Mouse (Mus musculus) megakaryocyte progenitor cell, adult 5-6 weeks (primary cell): ENCODE results near the gene Slc32a1. TPM values are rescaled to one million over a fixed set of nuclear protein-coding genes. Genes with fewer than 3 reads are reported as not detected.

Experiments
- ATAC-seq: replicated peaks from 2 replicates; pipeline ENCODE4 v1.8.0; 2016; ENCODE audit warnings: mild to moderate bottlenecking, moderate TSS enrichment, inconsistent platforms; ENCODE audit not compliant: poor library complexity
- total RNA-seq, 2 experiments: library from RNA; stranded (forward) in 1 of 2; stranded (reverse) in 1 of 2; fragments of 157-497, 149-512 nt in 1 of 2; fragments of 200-1000 nt in 1 of 2; gene quantifications; 2 replicates each; pipeline versions ENCODE4 v1.2.3 to v1.2.4; 2015 to 2017

Gene Slc32a1
- total RNA-seq, 2 experiments from 2014 or later: 0.04 TPM; not detected in 1

GRCm38 (mm10) chr2:158611726-158612670 is 1.4 kb downstream of the Slc32a1 start:
- ATAC-seq: no peak

- 0 out of 2 replicates have a peak, but pooled peaks have one; percentile 8 for ATAC-seq
Observed at GRCm38 (mm10) chr2:158612671-158613250, 2.2 kb downstream of the Slc32a1 start.

GRCm38 (mm10) chr2:158613541-158614417 is 3.2 kb downstream of the Slc32a1 start:
- peak; percentile 61 for ATAC-seq

- 0 out of 2 replicates have a peak, but pooled peaks have one; percentile 11 for ATAC-seq
Observed at GRCm38 (mm10) chr2:158614418-158614955, 3.9 kb downstream of the Slc32a1 start.

- peak; percentile 12; the same call in 1 of the 2 replicates for ATAC-seq
Observed at GRCm38 (mm10) chr2:158615161-158615680, 4.7 kb downstream of the Slc32a1 start.

- ATAC-seq: no peak
Observed at GRCm38 (mm10) chr2:158615702-158616101, 5.1 kb downstream of the Slc32a1 start.

- no peak for ATAC-seq
Observed at GRCm38 (mm10) chr2:158616296-158616695, 5.7 kb downstream of the Slc32a1 start.

- no peak for ATAC-seq
Observed at GRCm38 (mm10) chr2:158616790-158617189, 6.2 kb downstream of the Slc32a1 start.

GRCm38 (mm10) chr2:158624718-158625222 is 14.2 kb downstream of the Slc32a1 start, which contains the start of gene Actr5:
Gene Actr5 (plus strand): TSS chr2:158624888.
- ATAC-seq: peak; percentile 97

- peak; percentile 5; the same call in 1 of the 2 replicates for ATAC-seq
Observed at GRCm38 (mm10) chr2:158625231-158625630, 14.7 kb downstream of the Slc32a1 start.

- no peak for ATAC-seq
Observed at GRCm38 (mm10) chr2:158625697-158626096, 15.1 kb downstream of the Slc32a1 start.

GRCm38 (mm10) chr2:158628858-158629257 is 18.3 kb downstream of the Slc32a1 start:
- no peak for ATAC-seq

- 0 out of 2 replicates have a peak, but pooled peaks have one; percentile 17 for ATAC-seq
Observed at GRCm38 (mm10) chr2:158629414-158629813, 18.8 kb downstream of the Slc32a1 start.

GRCm38 (mm10) chr2:158631873-158632272 is 21.3 kb downstream of the Slc32a1 start:
- no peak for ATAC-seq

- ATAC-seq: peak; percentile 88; the same call in 1 of the 2 replicates
Observed at GRCm38 (mm10) chr2:158641869-158642268, 31.3 kb downstream of the Slc32a1 start.

GRCm38 (mm10) chr2:158642587-158642986 is 32.0 kb downstream of the Slc32a1 start:
- no peak for ATAC-seq

GRCm38 (mm10) chr2:158643791-158644190 is 33.2 kb downstream of the Slc32a1 start:
- no peak for ATAC-seq

GRCm38 (mm10) chr2:158651159-158651908 is 40.8 kb downstream of the Slc32a1 start:
- peak; percentile 82 for ATAC-seq

- peak; percentile 79 for ATAC-seq
Observed at GRCm38 (mm10) chr2:158652985-158653384, 42.4 kb downstream of the Slc32a1 start.
